Mouse (Mus musculus): ENCODE data around the gene Upb1.
"Not testable (repeated sequence)": the region's sequence is repeated elsewhere in the genome, so short reads cannot be mapped to it uniquely, and the experiment has no call there.

Upb1 gene

DNA sequence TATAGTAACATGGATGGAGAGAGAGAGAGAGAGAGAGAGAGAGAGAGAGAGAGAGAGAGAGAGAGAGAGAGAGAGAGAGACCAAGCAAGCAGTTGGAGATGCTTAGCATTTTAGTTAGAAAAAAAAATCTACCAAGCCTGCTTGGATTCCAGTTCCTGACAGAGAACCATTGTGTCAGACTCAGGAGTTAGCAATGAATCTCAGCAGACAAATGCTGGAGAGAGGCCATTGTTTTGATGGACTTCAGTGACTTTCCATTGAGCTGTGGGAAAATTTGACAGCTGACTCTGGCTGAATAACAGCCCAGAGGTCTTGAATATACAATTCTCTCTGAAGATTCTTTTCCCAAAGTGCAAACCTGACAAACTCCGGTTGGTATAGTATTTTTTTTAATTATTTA, 56.9 kb downstream of the Upb1 start:
- DNase-seq, result no peak

DNA sequence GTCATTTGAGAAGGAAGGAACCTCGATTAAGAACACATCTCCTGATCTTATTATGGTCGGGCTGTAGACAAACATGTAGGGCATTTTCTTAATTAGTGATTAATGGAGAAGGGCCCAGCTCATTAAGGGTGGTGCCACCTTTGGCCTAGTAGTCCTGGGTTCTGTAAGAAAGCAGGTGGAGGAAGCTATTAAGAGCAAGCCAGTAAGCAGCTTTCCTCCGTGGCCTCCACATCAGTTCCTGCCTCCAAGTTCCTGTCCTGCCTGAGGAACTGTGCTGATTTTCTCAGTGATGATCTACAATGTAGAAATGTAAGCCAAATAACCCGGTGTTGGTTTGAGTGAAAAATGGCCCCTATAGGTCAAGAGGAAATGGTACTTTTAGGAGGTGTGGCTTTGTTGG, 57.4 kb downstream of the Upb1 start:
- DNase-seq, result no peak

DNA sequence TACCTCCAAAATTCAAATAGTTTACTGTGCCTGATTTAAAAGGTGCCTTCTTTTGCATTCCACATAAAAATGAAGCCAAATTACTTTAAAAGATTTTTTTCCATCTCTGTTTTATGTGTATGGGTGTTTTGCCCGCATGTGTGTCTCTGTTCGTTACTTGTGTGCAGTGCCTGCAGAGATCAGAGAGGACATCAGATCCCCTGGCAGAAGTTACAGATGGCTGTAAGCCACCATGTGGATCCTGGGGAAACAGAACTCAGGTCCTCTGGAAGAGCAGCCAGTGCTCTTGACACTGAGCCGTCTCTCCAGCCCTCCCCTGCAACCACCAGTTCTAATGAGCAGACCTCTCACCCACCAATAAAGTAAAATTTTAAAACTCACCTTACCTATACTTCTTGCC, 61.8 kb downstream of the Upb1 start:
- no peak for DNase-seq

DNA sequence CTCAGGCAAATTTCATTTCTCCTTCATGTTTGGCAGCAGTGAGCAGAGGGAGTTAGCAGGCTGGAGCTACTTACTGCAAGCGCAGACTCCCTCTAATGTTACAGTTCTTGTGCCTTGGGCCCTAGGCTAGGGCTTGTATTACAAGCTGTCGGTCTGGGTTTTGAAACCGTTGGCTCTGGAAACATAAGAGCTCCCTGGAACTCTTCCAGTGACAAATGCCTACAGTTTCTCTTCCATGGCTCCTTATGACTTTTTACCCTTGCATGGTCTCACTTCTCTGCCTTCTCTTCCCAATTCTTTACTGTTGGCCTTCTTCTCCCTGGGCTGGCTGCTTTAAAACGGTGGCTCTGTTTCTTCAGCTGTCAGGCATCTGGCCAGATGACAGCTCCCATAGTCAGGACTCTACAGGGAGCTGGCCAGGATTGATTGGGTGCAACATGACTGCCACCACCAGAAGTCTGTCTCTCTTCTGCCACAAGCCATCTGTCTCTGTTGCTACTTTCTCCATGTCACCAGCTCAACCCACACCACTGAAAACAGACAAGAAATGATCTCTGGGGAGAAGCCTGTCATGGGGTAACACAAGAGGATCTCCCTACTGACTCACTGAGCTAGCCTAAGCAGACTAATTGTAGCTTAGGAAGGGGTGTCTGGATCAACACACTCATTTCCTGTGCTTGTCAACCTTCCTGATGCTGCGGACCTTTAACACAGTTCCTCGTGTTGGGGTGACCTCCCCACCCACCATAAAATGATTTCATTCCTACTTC, 65.1 kb downstream of the Upb1 start:
- no peak for DNase-seq

DNA sequence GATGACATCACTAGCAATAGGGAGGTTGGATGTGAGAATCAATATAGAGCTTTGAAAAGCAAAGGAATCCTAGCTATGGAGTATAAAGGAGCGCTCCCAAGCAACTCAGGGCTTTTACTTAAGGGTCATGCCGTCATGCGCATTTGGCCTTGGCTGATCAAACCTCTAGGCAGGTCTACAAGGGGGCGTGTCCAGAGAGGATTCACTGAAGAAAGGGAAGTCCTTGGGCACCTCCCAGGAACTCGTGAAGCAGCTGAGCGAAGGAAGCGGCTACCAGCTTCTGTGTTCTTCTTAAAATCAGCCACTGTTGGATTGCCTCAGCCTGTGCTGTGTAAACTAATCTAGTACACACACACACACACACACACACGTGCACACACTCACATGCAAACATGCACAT, 72.5 kb downstream of the Upb1 start:
- no peak for DNase-seq

DNA sequence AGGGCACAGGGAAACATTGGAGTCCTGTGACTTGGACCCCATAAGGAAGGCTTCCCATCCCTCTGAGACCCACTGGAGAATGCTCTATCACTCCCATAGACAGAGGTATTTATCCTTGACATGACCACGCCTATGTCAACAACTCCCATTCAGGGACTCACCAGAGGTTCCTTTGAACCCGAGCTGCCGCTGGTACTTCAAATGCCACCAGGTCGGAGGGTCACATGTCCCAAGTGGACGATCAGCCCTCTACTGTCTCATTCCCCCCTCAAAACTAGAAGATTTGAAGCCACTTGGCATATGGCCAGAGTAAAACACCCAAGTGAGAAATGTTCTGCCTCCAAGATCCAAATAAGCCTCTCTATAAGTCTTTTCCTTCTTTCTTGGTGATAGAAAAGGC, 73.7 kb downstream of the Upb1 start:
- no peak for DNase-seq

DNA sequence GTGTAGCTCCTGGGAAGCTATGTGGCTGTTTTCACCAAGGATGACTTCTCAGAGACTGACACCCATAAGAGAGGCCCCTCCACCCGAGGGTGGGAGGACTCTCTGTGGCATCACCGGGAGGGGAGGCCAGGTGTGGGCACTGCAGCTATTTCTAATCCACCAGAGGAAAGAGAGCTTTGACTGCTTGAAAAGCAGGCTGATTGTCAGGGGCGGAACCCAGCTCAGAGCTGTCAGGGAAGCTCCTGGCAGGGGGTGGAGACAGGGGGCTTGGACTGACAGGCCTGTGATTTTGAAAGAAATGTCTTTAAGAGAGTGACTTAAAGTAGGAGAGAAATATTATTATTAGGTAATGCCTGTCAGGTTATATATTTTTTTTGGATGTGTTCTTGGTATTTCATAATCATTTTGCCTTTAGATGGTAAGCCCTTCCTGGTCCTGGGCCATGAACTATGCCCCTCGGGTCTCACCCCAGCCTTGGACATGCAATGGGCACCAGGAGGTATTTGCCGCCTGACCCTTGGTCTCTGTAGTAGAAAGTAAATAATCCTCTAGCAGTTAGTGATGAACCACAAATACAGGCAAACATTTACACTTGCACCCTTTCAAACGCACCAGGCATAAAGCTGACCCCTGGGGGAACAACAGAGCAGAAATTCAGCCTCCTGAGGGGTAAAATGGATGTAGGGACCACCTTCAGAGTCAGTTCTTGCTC, 74.4 kb downstream of the Upb1 start:
- not testable (repeated sequence) for DNase-seq

DNA sequence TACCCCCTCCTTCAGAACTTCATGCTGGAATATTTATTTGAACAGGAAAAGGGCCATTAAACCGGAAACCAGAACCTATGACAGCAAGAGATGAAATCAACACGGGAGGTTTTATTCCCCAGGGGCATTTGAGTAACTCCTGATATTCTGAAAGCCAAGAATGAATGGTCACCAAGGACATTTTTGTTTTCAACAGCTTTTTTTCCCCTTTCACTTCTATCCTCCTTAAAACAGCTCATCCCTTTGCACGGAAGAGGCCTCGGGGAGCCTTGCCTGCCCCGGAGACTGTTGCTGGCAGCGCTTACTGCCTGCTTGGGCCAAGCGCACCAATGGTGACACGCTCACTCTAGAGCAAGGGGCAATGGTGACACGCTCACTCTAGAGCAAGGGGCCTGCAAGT, 76.1 kb downstream of the Upb1 start:
- DNase-seq, result no peak

DNA sequence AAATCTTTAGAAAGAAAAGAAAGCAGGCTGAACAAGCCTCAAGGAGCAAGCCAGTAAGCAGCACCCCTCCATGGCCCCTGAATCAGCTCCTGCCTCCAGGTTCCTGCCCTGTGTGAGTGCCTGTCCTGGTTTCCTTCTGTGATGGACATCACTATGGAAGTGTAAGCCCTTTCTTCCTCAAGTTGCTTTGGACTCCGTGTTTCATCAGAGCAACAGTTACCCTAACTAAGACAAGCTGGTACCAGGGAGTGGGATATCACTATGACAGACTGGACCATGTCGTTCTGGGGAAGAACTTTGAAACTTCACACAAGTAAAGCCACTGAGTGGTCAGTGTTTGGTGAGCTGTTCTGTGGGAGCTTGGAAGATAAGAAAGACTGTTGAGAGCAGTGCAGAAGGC, 79.0 kb downstream of the Upb1 start:
- no peak for DNase-seq

DNA sequence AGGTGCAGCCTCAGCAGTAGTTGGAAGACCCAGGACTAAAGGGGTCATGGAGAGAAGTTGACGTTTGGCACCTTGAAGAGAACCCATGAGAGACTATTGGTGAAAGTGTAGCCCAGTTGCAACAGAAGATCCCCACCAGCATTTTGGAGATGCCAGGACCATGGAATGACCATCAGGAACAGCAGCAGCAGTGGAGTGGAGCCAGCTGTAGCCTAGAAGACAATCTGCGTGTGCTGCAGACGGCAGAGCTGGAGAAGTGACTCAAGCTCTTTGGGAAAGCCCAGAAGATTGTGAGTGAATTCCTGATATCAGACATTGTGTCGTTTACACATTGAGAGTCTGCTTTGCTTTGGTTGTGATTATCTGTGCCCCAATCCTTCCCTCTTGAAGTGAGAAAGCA, 80.8 kb downstream of the Upb1 start:
- DNase-seq, result no peak

DNA sequence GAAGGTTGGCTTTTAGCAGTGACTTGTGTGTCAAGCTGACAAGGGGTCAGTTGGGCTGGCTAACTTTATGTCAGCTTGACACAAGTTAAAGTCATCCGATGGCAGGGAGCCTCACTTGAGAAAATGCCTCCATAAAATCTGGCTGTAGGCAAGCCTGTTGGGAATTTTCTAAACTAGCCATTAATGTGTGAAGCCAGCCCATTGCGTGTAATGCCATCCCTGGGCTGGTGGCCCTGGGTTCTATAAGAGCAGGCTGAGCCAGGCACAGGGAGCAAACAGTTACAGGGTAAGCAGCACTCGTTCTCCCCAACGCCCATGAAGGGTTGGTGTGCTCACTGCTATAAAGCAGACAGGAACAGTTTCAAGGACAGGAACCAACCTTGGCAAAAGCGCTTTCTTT, 81.4 kb downstream of the Upb1 start:
- DNase-seq, result no peak

DNA sequence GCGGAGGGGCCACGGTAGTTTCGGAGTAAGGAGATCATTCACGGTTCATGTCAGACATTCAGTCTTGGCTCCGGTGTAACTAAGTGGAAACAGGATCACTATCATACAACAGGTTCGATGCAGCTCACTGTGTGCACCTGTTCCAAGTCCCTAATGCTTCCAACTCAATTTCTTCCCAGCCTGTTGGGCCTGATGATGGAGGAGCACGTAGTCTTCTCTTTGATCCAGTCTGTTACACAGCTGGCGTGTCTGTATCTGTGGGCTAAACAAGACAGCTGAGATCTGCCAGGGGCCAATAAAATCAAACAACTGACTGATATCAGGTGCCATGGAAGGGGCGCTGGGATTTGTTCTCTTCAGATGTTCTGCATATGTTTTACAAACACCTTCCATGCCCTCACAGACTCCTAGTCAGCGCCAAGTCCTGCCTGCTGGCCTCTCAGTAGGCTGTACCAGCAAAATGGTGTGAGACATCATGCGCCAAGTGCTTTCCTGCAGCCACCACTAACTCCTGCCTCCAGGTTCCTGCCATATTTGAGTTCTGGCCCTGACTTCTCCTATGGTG, 82.1 kb downstream of the Upb1 start:
- no peak for DNase-seq

DNA sequence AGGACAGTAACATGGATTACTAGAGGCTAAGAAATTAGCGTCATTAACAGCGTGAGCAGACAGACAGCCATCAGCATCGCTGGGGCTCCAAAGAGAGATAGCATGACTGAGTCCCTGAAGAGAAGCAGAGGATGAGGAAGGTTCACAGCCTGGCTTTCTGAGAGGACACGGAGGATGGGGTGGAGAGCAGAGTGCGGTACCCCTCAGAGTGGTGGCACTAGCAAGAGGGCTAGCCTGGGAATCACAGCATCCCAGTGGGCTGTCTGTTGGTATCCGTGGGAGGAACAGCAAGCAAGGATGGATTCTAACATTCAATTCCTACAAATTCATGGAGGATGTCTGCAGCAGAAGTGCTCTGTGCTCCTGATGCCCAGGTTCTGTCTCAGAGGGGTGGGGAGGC, 83.2 kb downstream of the Upb1 start:
- no peak for DNase-seq

DNA sequence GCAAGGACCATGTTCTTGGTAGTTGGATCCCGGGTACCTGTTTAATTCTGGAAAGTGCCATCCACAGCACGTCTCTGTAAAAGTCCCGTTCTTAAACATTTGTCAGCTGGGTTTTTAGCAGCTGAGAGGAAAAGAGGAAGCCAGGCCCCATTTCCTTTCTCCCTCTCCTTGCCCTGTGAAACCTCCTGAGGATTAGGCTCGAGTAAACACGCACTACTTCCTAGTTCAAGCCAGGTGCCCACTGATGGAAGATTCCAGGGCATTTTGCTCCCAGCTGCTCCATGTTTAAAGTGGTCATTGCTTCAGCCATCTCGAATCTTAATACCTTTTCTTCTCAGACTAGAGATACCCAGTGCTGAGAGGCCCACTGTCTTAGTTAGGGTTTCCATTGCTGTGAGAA, 83.9 kb downstream of the Upb1 start:
- DNase-seq, result no peak

DNA sequence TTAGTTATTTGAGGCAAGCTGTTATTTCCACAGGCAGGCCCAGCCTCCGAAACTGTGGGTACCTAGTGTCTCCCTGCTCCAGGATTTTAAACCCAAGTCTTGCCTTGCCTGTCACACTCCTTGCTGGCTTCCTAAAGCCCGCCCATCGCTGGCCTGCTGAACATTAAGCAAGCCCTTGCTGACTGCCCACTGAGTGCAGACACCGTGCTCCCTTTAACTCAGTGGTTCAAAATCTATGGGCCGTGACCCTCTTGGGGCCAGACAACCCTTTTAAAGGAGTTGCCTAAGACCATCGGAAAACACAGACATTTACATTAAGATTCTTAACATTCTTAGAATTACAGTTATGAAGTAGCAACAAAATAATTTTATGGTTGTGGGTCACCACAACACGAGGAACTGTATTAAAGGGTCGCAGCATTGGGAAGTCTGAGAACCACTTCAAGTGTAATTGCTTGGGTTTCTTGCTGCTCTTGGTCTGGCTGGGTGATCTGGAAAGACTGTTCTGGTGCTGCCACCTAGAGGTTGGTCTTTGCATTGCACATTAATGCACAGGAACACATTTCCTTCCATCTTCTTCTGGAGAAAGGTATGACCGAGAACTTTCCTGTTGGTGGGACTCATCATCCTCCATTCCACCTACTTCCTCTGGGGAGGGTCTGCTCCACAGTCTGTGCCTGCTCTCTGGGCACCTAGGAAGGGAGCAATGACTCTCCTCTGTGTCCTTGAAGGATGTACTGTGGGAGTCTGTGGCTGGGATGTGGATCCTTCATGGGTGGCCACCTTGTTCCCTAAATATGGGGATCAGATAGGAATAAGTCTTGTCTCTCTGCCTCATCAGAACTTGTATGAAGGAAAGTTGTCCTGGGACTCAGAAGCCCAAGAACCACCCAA, 85.4 kb downstream of the Upb1 start:
- DNase-seq, result peak; percentile 90 to 93

DNA sequence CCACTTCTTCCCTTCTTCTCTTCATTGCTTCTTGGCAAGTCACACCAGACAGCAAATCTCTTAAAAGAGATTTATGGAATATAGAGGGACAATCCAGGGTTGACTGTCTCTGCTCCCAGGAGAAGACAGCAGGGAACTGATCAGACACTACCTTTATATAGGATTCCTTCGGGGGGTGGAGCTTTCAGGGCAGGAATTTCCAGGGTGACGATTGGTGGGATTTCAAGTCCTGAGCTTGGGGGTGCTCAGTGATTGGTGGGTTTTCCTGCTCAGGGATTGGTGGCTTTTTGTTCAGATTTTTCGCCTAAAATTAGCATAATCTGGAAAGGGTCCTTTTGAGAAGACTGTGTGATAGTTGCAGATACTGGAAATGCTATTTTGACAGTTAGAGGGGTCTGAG, 86.2 kb downstream of the Upb1 start:
- no peak for DNase-seq

DNA sequence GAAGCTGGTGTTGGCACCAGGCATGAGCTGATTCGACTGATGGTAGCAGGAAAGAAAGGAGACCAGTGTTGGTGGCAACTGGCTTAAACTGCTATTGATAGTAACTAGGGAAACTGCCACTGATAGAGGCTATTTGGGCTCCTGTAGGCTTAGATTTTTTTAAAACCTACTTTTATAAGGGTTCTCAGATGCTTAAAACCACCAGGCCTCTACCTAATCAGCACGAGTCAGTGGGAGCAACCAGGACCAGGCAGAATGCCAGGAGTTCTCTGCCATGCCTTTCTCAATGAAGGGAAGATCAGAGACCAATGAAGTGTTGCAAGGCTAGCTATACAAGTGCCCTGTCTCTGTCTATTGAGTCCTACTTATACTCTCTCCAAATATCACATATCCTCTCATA, 88.6 kb downstream of the Upb1 start:
- peak; percentile 36 to 43 for DNase-seq

DNA sequence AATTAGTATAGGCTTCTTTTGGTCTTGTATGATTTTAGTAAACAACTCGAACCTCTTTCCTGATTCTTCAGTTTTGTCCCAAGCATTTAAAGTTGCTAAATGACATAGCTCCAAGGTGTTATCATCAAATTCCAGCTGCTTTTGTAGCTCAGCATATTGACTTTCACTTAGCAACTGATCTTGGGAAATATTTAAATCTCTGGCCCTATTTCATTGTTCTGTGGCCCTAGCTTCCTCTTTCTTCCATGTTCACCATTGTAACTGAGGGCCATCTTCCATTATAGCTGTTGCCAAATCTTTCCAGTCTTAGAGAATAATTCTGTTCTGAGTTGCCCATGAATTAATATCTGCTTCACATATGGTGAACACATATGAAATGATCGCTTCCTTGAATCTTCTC, 89.8 kb downstream of the Upb1 start:
- no peak for DNase-seq

Measured in cerebellum, postnatal 14 days (tissue).